8 mouse cellular contexts compared by ENCODE assay signal in the genomic region with DNA sequence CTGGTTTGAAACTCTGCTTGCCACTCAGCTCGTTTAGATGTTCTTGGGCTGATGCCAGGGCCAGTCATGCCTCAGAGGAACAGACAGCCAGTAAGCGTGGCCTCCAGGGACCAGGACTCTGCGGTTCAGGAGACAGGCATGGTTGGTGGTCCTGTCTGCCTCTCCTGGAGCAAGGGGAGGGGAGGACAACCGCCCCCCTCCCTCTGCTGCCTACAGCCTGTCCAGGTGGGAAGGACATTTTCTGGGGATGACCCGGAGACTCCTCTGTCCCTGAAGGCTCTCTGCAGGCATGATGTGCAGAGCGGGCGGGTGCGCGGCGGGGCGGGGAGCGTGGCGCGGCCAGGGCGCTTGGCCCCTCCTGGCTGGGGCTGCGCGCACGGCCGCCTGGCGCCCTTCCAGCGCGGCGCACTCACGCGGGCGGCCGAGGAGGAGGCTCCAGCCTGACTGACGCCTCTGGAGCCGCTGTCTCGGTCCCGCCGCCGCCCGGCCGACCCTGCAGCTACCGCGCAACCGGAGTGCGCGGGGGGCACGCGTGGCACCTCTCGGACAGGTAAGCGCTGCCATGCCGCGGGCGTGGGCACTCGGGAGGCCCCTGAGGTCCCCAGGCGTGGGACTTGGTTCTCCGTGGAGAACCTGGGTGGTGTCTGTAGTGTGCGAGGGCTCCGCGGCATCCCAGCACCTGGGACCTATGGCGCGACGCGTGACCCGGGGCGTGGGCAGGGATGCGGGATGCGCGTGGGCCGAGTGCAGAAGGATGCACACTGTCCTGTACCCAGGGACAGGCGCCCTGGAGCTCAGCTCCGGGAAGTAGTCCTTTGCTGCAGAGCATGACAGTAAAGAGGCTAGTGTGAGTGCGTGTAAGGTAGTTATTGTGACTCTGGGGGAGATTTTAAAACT. TPM values are rescaled to one million over a fixed set of nuclear protein-coding genes. Genes with fewer than 3 reads are reported as not detected.
A peak's percentile ranks its signal among the peaks of the same experiment; 100 is the strongest.
DNase-seq lines count a peak whose midpoint lies in the region; ATAC-seq lines count a peak whose summit lies in the region.

A gene (plus strand): TSS at position 438 of the 897 bp plus-strand sequence.

- peak; percentile 86 for ATAC-seq in hindbrain, embryonic 12.5 days (ENCODE audit: low FRiP score)

- peak within 1 kb of the TSS; percentile 66 for H3K4me3 ChIP-seq in hindbrain, embryonic 12.5 days

- H3K27me3 ChIP-seq in hindbrain, embryonic 12.5 days: peaks cover 15% of the 10 kb centered on the region

- H3K4me1 ChIP-seq in hindbrain, embryonic 12.5 days: peaks cover 21% of the 10 kb centered on the region

- under 1% methylated on average over 44 of the region's 66 CpGs for WGBS in hindbrain, embryonic 12.5 days

- H3K36me3 ChIP-seq in hindbrain, embryonic 12.5 days: peaks cover 19% of the 10 kb centered on the region

- H3K27ac ChIP-seq in hindbrain, embryonic 12.5 days: peak within 1 kb of the TSS; percentile 48; the same call in 1 of the 2 replicates

- peak within 1 kb of the TSS; percentile 74 for H3K9ac ChIP-seq in hindbrain, embryonic 12.5 days

- peak within 1 kb of the TSS; percentile 100 for H3K4me2 ChIP-seq in hindbrain, embryonic 12.5 days (replicated peaks)

- no peaks in the 10 kb centered on the region for H3K9me3 ChIP-seq in hindbrain, embryonic 12.5 days (replicated peaks)

- DNase-seq in R1 (ENCODE audit: low read depth, low spot score): peak; percentile 50
- DNase-seq in cerebellum, postnatal 10 days: peak; percentile 72 to 76
- peak; percentile 41 to 55 for DNase-seq in frontal cortex, postnatal 25 days (ENCODE audit: low spot score in 2 of 2)
- DNase-seq in layer of hippocampus, postnatal 36 days: peak; percentile 47 to 56
- peak; percentile 70 for DNase-seq in lung, postnatal 10 days
- DNase-seq in right cerebral cortex, adult 18-20 months: peak; percentile 69
- no peak for DNase-seq in spleen, postnatal 14 days (ENCODE audit: low spot score in 2 of 2)

RNA-seq across cellular contexts. Expression of the gene that starts here (rescaled TPM):
- polyA plus RNA-seq in hindbrain, embryonic 12.5 days (2016; fragmentation: Nextera tagmentation; extraction: Ambion mirVana): 0.66 and 0.70 TPM in 2 replicates
- 1 to 10 TPM; 5.9 to 7.0 TPM for total RNA-seq in layer of hippocampus, postnatal 36 days (2021)

Comparison
In these comparisons a context has a peak if more than half of its experiments do, and no peak if none do; other contexts are left out.
1. Peak in ATAC-seq, H3K4me3 ChIP-seq, H3K27ac ChIP-seq, H3K9ac ChIP-seq and H3K4me2 ChIP-seq in hindbrain, embryonic 12.5 days; RNA of the gene not detected or under 1 TPM.
2. DNase-seq: peak in R1 (single experiment), cerebellum, postnatal 10 days (2 of 2), frontal cortex, postnatal 25 days (2 of 2), layer of hippocampus, postnatal 36 days (2 of 2), lung, postnatal 10 days (single experiment) and right cerebral cortex, adult 18-20 months (single experiment); none in spleen, postnatal 14 days (0 of 2).